Mouse (Mus musculus): ENCODE results near the gene Pign.
A peak's percentile ranks its signal among the peaks of the same experiment; 100 is the strongest.

Gene Pign

DNA sequence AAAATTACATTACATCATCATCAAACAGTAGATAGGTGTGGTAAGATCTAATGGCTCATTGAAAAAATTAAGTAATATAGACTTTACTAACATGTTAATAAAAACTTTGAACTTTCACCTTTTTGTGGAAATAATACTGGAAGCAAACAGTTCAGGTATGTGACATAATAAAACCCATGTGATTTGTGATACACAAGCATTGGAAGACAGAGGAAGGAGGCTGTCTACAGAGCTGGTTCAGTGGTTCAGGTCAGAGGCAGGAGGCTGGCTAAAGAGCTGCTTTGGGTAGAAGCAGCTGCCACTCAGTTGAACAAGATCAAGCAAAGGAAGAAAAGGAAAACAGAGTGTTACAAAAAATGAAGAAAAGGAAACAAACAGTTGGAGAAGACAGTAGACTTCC is 107.4 kb downstream of the Pign start:
- DNase-seq: no peak

DNA sequence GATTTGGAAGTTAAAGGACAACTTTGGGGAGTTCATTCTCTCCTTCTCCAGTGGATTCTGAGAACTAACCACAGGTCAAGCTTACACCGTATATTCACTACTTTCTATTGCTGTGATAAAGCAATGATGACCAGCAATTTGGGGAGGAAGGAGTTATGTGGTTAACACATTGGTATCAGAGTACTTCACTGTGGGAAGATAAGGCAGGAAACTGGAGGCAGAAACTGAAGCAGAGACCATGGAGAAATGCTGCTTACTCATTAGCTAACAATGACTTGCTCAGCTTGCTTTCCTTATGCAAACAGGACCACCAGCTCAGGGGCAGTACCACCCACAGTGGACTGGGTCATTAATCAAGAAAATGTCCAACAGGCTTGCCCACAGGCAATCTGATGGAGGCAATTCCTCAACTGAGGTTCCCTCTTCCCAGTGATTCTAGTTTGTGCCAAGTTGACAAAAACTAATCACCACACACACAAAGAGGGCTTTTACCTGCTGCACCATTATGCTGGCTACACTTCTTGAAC is 108.2 kb downstream of the Pign start:
- no peak for DNase-seq

DNA sequence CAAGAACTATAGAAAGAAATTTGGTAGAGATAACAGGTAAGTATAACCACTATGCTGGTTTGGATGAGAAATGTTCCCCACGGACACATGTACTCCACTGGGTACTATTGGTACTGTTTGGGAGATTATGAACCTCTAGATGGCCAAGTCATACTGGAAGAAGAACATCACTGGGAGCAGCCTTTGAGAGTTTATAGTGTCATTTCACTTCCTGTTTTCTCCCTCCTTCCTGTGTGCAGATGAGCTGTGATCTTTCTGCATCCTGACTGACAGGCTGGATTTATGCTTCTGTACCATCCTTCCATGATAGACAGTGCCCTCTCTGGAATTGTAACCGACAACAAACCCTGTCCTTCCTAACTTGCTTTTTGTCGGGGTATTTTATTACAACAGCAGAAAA is 110.3 kb downstream of the Pign start:
- DNase-seq: no peak

DNA sequence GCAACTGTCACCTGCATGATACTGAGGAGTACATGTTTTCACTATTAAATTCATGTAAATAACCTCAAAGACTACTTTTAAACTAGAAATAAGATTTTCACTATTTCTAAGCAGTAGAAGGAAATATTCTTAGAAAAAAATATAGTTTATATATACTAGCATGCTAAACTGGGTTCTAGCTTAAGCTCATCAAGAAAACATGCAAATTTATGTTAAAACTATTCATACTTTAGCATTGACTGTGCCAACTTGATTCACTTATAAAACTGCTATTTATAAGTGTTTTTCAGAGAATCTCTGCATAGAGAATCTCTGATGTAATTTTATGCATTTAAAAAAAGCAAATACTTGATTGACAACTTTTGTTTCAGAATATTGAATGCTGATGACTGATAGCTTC is 113.3 kb downstream of the Pign start:
- no peak for DNase-seq

DNA sequence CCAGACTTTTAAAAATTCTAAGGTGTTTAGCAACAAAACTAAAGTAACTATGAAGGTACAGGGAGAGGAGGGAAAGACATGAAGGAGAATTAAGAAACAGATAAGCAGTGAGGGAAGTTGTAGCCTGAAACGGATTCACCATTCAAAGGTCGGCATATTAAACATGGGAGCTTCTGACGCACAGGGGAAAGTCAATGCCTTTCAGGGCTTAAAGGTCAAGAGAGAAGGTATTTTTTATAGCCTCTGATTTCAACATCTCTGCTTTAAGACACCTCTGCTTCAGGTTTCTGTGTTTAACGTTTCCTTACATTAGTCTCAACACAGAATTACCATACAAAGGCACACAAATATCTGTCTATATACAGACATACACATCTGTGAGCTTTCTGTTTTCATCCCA is 113.8 kb downstream of the Pign start:
- DNase-seq: no peak

DNA sequence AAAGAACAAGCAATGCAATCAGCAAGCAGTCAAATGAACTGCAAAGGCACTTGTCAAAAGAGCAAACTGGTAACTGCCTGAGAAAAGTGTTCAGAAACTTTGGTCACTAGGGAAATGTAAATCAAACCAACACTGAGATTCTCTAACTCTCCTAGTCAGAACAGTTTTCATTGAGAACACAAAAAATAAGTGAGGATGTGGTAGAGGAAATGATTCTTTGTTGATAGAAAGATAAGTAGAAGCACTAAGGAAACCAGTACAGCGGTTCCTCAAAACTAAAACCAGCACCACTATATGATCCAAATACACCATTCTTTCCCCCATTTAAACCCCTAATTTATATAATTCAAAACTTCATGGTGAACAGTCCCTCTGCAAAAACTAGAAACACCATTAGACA is 120.4 kb downstream of the Pign start:
- DNase-seq: no peak

DNA sequence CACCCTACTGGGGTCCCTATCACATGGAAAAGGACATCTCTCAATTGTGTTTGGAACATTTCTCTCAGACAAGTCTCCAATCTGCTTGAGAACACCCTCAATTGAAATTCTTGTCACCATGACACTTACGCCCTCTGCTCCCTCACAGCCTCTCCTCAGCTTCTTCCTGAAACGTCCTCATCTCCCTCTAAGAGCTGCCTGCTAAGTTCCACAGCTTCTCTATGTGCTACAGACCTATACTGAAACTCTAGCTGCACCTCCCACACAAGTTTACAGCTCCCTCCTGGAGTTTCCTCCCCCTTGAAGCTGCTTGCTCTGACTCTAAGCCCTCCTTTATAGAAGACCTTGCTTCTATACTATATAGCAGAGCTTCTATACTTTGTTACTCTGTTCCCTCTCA is 139.7 kb downstream of the Pign start:
- no peak for DNase-seq

DNA sequence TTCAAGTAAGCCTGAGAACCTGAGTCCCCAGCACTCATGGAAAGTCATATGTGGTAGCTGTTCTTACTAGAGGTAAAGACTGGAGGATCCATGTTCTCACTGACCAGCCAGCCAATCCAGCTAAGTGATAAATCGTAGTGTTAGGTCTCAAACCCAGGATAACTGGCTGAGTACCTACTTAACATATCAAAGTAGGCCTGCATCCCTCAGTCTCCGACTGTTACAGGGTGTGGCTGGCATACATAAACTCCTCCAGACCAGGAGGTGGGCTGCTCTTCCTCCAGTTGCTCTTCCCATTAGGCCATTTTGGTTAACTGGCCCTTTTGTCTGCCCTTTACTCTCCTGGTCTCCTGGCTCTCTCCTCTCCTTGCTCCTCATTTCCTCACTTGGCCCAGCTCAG is 141.2 kb downstream of the Pign start:
- DNase-seq: no peak

DNA sequence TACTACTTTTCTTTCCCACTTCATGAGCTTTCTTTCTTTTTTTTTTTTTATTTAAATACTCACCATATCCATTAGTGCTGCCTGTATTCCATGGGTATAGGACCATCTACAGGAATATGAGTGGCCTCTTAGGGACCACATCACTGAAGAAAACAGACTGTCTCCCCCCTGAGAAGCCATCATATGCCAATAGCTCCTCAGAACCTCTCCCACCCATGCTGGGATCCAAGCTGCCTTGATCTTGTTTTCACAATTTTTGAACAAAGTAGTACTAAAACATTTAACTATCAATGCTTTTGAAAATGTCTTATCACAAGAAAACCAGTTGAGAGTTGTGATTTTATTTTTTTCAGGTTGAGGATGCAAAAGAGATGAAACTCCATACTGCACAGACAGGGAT is 145.4 kb downstream of the Pign start:
- no peak for DNase-seq

DNA sequence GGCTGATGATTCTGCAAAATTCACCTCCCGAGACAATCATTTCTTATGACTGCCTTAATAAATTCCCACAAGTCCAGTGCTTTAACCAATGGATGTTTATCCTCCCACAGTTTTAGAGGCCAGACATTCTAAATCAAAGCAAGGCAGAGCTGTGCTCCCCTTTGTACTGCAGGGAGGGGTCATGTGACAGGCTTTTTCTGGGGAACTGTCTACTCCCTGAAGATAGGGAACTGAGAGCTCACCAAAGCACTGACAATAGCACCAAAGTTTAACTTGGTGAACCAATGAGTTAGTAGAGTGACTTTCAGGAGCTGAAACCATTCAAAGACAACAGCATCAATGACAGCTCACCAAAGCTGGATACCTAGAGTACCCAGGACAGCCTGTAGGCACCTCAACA is 156.4 kb downstream of the Pign start:
- DNase-seq: no peak

DNA sequence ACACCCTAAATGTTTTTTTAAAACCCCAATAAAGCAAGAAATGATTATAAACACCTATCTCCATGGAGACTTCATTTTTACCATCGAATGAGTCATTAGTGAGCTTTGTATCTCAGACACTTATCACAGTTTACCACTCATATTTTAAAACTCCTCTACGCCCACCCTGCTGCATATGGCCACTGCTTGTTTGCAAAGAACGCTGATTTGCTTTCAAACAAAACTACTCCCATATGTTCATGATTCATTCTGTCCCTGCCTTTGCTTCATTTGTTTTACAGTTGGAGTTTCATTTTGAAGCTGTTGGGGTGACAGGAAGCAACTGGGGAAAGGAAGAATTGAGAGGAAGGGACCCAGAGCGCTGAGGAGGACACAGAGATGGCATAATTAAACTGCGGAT is 170.9 kb downstream of the Pign start:
- DNase-seq: peak; percentile 56

DNA sequence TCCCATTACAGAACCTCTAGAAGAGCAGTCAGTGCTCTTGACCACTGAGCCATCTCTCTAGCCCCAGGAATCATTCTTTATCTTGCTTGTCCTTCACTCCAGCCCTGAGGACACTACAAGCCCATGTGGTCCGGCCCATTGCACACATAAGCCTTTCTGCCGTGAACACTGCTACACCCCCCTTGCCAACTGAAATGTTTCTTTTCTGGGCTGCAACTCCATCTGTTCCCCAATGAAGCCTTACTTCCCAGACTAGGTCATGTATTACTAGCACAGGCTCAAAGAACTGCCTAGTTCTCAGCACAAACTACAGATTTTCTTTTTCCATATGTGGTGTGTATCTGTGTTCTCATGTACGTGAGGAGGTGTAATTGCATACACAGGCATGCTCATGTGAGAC is 174.0 kb downstream of the Pign start:
- no peak for DNase-seq

DNA sequence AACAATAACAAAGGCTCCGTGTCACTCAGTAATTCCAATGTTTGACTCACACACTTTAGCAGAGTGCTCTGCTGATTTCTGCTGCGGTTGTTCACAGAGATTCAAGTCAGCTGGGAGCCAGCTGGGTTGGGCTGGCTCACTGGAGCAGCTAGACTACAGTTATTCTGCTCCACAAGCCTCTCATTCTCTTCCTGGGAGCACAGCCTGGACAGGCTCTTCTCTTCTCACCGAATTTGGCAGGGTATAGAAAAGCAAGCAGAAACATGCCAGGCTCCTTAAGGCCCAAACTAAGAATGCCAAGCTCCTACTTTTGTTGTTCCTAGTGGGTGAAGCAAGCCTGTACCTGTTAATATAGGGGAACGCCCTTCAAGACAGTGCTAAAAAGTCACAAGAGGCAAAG is 176.4 kb downstream of the Pign start:
- no peak for DNase-seq
